Mouse (Mus musculus) limb, embryonic 15.5 days (tissue): Measurements from ENCODE around the gene Slc8a3. TPM values are rescaled to one million over a fixed set of nuclear protein-coding genes. Genes with fewer than 3 reads are reported as not detected.

ENCODE experiments used
- ATAC-seq: fragments of 200-750 bp; cut with Nextera tagmentation; 2 replicates; pipeline ENCODE4 v1.8.0; 2017; ENCODE audit warnings: low read depth, moderate TSS enrichment; ENCODE audit not compliant: insufficient number of reproducible peaks, low FRiP score, low TSS enrichment
- H3K27ac ChIP-seq: fragments of 300-500 bp; sonication (generic); 2 replicates; pipeline ENCODE4 v1.5.1; 2015; ENCODE audit warnings: moderate library complexity, mild to moderate bottlenecking, inconsistent platforms
- H3K27me3 ChIP-seq: fragments of 300-500 bp; sonication (generic); 2 replicates; pipeline ENCODE4 v1.6.1; 2015; ENCODE audit warnings: inconsistent platforms
- H3K36me3 ChIP-seq: fragments of 300-500 bp; sonication (generic); 2 replicates; pipeline ENCODE4 v1.6.1; 2015; ENCODE audit warnings: inconsistent platforms
- H3K4me1 ChIP-seq: fragments of 300-500 bp; sonication (generic); 2 replicates; pipeline ENCODE4 v1.6.1; 2015; ENCODE audit warnings: inconsistent platforms
- H3K4me2 ChIP-seq: fragments of 300-500 bp; sonication (generic); 2 replicates; pipeline ENCODE4 v1.6.1; 2015; ENCODE audit warnings: mild to moderate bottlenecking, inconsistent platforms
- H3K4me3 ChIP-seq: fragments of 300-500 bp; sonication (generic); 2 replicates; pipeline ENCODE4 v1.5.1; 2015; ENCODE audit warnings: mild to moderate bottlenecking, inconsistent platforms
- H3K9ac ChIP-seq: fragments of 300-500 bp; sonication (generic); 2 replicates; pipeline ENCODE4 v1.6.1; 2015; ENCODE audit warnings: inconsistent platforms
- H3K9me3 ChIP-seq: fragments of 300-500 bp; sonication (generic); 2 replicates; pipeline ENCODE4 v1.6.1; 2016; ENCODE audit warnings: inconsistent platforms
- WGBS: fragments of 180-500 bp; shearing (Covaris S2); methylation state at CpG from one replicate; pipeline ENCODE4 v1.1.7; 2015; 5-methylcytosine and 5-hydroxymethylcytosine counted together
- polyA plus RNA-seq: library from polyadenylated mRNA; unstranded; fragments of >200 nt; fragmentation: Nextera tagmentation; extraction: Ambion mirVana; gene quantifications from 2 replicates; pipeline ENCODE4 v1.2.1, GENCODE M21; 2015

Gene Slc8a3
- polyA plus RNA-seq, 1 experiment from 2014 or later = 3.5 TPM

GRCm38 (mm10) chr12:81173011-81173410 is 160.0 kb downstream of the Slc8a3 start:
- H3K9ac ChIP-seq = no peak overlapping the region
- no peaks in the 10 kb centered on the region for H3K36me3 ChIP-seq
- peaks cover 8% of the 10 kb centered on the region for H3K4me1 ChIP-seq
- H3K4me3 ChIP-seq = no peak overlapping the region
- H3K27ac ChIP-seq = no peak overlapping the region
- no peaks in the 10 kb centered on the region for H3K27me3 ChIP-seq
- H3K9me3 ChIP-seq = no peaks in the 10 kb centered on the region
- WGBS = 82% methylated on average over 3 of the region's 3 CpGs
- no peak for ATAC-seq
- no peak overlapping the region for H3K4me2 ChIP-seq

GRCm38 (mm10) chr12:81170076-81170475 is 162.9 kb downstream of the Slc8a3 start:
- no peaks in the 10 kb centered on the region for H3K9me3 ChIP-seq
- peaks cover under 1% of the 10 kb centered on the region for H3K4me1 ChIP-seq
- H3K4me3 ChIP-seq = no peak overlapping the region
- WGBS = 88% methylated on average over 2 of the region's 2 CpGs
- no peak overlapping the region for H3K27ac ChIP-seq
- ATAC-seq = no peak
- no peak overlapping the region for H3K4me2 ChIP-seq
- H3K9ac ChIP-seq = no peak overlapping the region
- H3K36me3 ChIP-seq = no peaks in the 10 kb centered on the region
- H3K27me3 ChIP-seq = 0 out of 2 replicates have a peak, but pooled peaks cover 5% of the 10 kb centered on the region

- no peak for ATAC-seq
- no peaks in the 10 kb centered on the region for H3K4me1 ChIP-seq
- no peaks in the 10 kb centered on the region for H3K36me3 ChIP-seq
- no peak overlapping the region for H3K4me3 ChIP-seq
- H3K27ac ChIP-seq = no peak overlapping the region
- WGBS = 69% methylated on average over 2 of the region's 2 CpGs
- no peak overlapping the region for H3K9ac ChIP-seq
- H3K9me3 ChIP-seq = no peaks in the 10 kb centered on the region
- H3K4me2 ChIP-seq = no peak overlapping the region
- 0 out of 2 replicates have a peak, but pooled peaks cover 5% of the 10 kb centered on the region for H3K27me3 ChIP-seq
Measured at GRCm38 (mm10) chr12:81168494-81168893, 164.5 kb downstream of the Slc8a3 start.

GRCm38 (mm10) chr12:81168031-81168430 is 164.9 kb downstream of the Slc8a3 start:
- 0 out of 2 replicates have a peak, but pooled peaks cover 5% of the 10 kb centered on the region for H3K27me3 ChIP-seq
- no peaks in the 10 kb centered on the region for H3K36me3 ChIP-seq
- no peaks in the 10 kb centered on the region for H3K4me1 ChIP-seq
- H3K9ac ChIP-seq = no peak overlapping the region
- H3K4me3 ChIP-seq = no peak overlapping the region
- H3K27ac ChIP-seq = no peak overlapping the region
- H3K4me2 ChIP-seq = no peak overlapping the region
- ATAC-seq = no peak
- H3K9me3 ChIP-seq = no peaks in the 10 kb centered on the region
- 88% methylated on average over 7 of the region's 7 CpGs for WGBS

GRCm38 (mm10) chr12:81167142-81167541 is 165.8 kb downstream of the Slc8a3 start:
- Histone ChIP-seq H3K9ac (no peak overlapping the region), H3K4me3 (no peak overlapping the region), H3K36me3 (no peaks in the 10 kb centered on the region), H3K9me3 (no peaks in the 10 kb centered on the region), H3K27ac (no peak overlapping the region), H3K4me1 (no peaks in the 10 kb centered on the region), H3K27me3 (0 out of 2 replicates have a peak, but pooled peaks cover 5% of the 10 kb centered on the region), H3K4me2 (no peak overlapping the region)
- ATAC-seq = no peak
- WGBS = 54% methylated on average over 9 of the region's 9 CpGs

GRCm38 (mm10) chr12:81166615-81167014 is 166.4 kb downstream of the Slc8a3 start:
- H3K4me2 ChIP-seq = no peak overlapping the region
- no peaks in the 10 kb centered on the region for H3K9me3 ChIP-seq
- no peak for ATAC-seq
- WGBS = 64% methylated on average over 8 of the region's 8 CpGs
- no peaks in the 10 kb centered on the region for H3K4me1 ChIP-seq
- H3K36me3 ChIP-seq = no peaks in the 10 kb centered on the region
- H3K27me3 ChIP-seq = 0 out of 2 replicates have a peak, but pooled peaks cover 5% of the 10 kb centered on the region
- H3K4me3 ChIP-seq = no peak overlapping the region
- H3K27ac ChIP-seq = no peak overlapping the region
- no peak overlapping the region for H3K9ac ChIP-seq

GRCm38 (mm10) chr12:81166092-81166491 is 166.9 kb downstream of the Slc8a3 start:
- H3K4me2 ChIP-seq = no peak overlapping the region
- H3K4me1 ChIP-seq = no peaks in the 10 kb centered on the region
- no peak overlapping the region for H3K9ac ChIP-seq
- no peaks in the 10 kb centered on the region for H3K36me3 ChIP-seq
- 0 out of 2 replicates have a peak, but pooled peaks cover 5% of the 10 kb centered on the region for H3K27me3 ChIP-seq
- ATAC-seq = no peak
- H3K27ac ChIP-seq = no peak overlapping the region
- H3K4me3 ChIP-seq = no peak overlapping the region
- 9% methylated on average over 10 of the region's 10 CpGs for WGBS
- H3K9me3 ChIP-seq = no peaks in the 10 kb centered on the region

- no peaks in the 10 kb centered on the region for H3K9me3 ChIP-seq
- no peak for ATAC-seq
- WGBS = 86% methylated on average over 3 of the region's 3 CpGs
- H3K4me2 ChIP-seq = no peak overlapping the region
- H3K36me3 ChIP-seq = no peaks in the 10 kb centered on the region
- H3K9ac ChIP-seq = no peak overlapping the region
- 0 out of 2 replicates have a peak, but pooled peaks cover 5% of the 10 kb centered on the region for H3K27me3 ChIP-seq
- H3K4me1 ChIP-seq = no peaks in the 10 kb centered on the region
- no peak overlapping the region for H3K27ac ChIP-seq
- no peak overlapping the region for H3K4me3 ChIP-seq
Measured at GRCm38 (mm10) chr12:81163566-81163965, 169.4 kb downstream of the Slc8a3 start.

GRCm38 (mm10) chr12:81163131-81163530 is 169.8 kb downstream of the Slc8a3 start:
- Histone ChIP-seq H3K27ac (no peak overlapping the region), H3K36me3 (no peaks in the 10 kb centered on the region), H3K4me2 (no peak overlapping the region), H3K9ac (no peak overlapping the region), H3K4me1 (no peaks in the 10 kb centered on the region), H3K9me3 (no peaks in the 10 kb centered on the region), H3K27me3 (0 out of 2 replicates have a peak, but pooled peaks cover 5% of the 10 kb centered on the region), H3K4me3 (no peak overlapping the region)
- no peak for ATAC-seq
- 79% methylated on average over 3 of the region's 3 CpGs for WGBS

- WGBS = 92% methylated on average over 2 of the region's 2 CpGs
- H3K4me3 ChIP-seq = no peak overlapping the region
- H3K4me1 ChIP-seq = no peaks in the 10 kb centered on the region
- H3K36me3 ChIP-seq = no peaks in the 10 kb centered on the region
- H3K4me2 ChIP-seq = no peak overlapping the region
- no peak overlapping the region for H3K9ac ChIP-seq
- no peak overlapping the region for H3K27ac ChIP-seq
- no peaks in the 10 kb centered on the region for H3K9me3 ChIP-seq
- ATAC-seq = no peak
- no peaks in the 10 kb centered on the region for H3K27me3 ChIP-seq
Measured at GRCm38 (mm10) chr12:81161282-81161681, 171.7 kb downstream of the Slc8a3 start.

- no peaks in the 10 kb centered on the region for H3K27me3 ChIP-seq
- H3K27ac ChIP-seq = no peak overlapping the region
- no peaks in the 10 kb centered on the region for H3K36me3 ChIP-seq
- 71% methylated on average over 5 of the region's 5 CpGs for WGBS
- ATAC-seq = no peak
- H3K4me1 ChIP-seq = no peaks in the 10 kb centered on the region
- no peak overlapping the region for H3K4me2 ChIP-seq
- no peak overlapping the region for H3K9ac ChIP-seq
- no peak overlapping the region for H3K4me3 ChIP-seq
- H3K9me3 ChIP-seq = no peaks in the 10 kb centered on the region
Measured at GRCm38 (mm10) chr12:81160831-81161230, 172.1 kb downstream of the Slc8a3 start.

GRCm38 (mm10) chr12:81160425-81160824 is 172.6 kb downstream of the Slc8a3 start:
- H3K9ac ChIP-seq = no peak overlapping the region
- no peak overlapping the region for H3K4me3 ChIP-seq
- 40% methylated on average over 3 of the region's 3 CpGs for WGBS

GRCm38 (mm10) chr12:81159947-81160346 is 173.0 kb downstream of the Slc8a3 start:
- H3K27ac ChIP-seq = no peak overlapping the region
- no peaks in the 10 kb centered on the region for H3K27me3 ChIP-seq
- H3K4me3 ChIP-seq = no peak overlapping the region
- 73% methylated on average over 2 of the region's 2 CpGs for WGBS
- H3K9me3 ChIP-seq = no peaks in the 10 kb centered on the region
- H3K4me2 ChIP-seq = no peak overlapping the region
- H3K36me3 ChIP-seq = no peaks in the 10 kb centered on the region
- no peak overlapping the region for H3K9ac ChIP-seq
- ATAC-seq = no peak
- no peaks in the 10 kb centered on the region for H3K4me1 ChIP-seq

More at GRCm38 (mm10) chr12:81160425-81160824, 172.6 kb downstream of the Slc8a3 start:
- Histone ChIP-seq H3K4me2 (no peak overlapping the region), H3K36me3 (no peaks in the 10 kb centered on the region), H3K4me1 (no peaks in the 10 kb centered on the region), H3K9me3 (no peaks in the 10 kb centered on the region), H3K27me3 (no peaks in the 10 kb centered on the region), H3K27ac (no peak overlapping the region)
- ATAC-seq = no peak
